Mouse (Mus musculus): ENCODE data around the gene Gria4. TPM values are rescaled to one million over a fixed set of nuclear protein-coding genes. Genes with fewer than 3 reads are reported as not detected.
"Not testable (repeated sequence)": the region's sequence is repeated elsewhere in the genome, so short reads cannot be mapped to it uniquely, and the experiment has no call there.

The Gria4 gene
- total RNA-seq (2021), result 10 to 100 TPM; 54.1 to 55.1 TPM

DNA sequence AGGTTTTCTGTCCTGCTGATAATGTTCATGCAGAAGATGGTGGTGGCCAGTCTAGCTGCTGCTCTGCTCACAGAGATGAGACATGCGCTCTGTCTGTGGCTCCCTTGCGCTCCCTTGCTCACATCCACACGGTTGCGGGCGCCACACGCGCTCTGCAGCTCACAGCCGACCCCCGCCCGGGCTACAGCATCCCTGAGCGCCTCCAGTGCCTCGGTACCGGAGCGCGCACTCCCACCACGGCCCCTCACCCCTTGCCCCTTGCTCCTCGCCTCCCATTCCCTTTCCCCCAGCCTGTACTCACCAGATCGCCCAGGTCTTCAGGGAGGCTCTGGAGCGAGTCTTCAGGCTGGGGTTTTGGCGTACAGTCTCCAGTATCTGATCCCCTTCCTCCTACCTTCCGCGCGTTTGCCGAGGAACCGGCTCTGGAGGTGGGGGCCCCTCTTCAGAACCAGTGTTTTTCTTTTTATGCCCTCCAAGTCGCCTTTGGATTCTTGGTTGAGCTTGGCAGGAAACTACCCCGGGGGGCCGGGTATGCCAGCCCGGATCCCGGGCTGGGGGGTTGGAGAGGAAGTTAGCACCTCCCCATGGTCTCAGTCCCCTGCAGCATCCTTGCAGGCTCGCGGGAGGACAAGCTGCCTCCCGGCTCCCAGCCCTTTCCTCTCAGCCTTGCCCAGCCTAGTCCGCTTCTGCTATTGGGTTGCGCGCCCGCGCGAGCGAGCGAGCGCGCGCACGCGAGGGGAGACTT lies at the start of gene Gria4:
TSS of gene Gria4 (minus strand) at position 691 of the 745 bp plus-strand sequence.
- peak; percentile 61 to 74 for DNase-seq (ENCODE audit: extremely low spot score in 1 of 2, low spot score in 1 of 2)

DNA sequence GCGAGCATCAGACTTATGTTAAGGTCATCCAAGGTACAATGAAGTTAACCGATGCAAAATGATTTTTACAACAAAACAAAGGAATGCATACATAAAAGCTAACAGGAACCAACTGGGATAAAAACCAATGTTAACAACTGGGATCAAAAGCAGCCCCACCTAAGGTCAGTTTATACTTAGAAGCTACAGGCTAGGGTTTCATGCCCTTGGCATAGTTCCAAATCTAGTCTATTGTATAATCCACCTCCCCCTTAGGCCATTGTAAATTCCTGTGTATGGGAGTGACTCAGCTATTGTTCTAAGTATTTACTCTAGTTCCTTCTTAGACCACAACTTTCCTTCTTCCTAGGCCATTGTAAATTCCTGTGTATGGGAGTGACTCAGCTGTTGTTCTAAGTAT lies 14.9 kb upstream of the Gria4 start:
- not testable (repeated sequence) for DNase-seq (ENCODE audit: extremely low spot score in 1 of 2, low spot score in 1 of 2)

DNA sequence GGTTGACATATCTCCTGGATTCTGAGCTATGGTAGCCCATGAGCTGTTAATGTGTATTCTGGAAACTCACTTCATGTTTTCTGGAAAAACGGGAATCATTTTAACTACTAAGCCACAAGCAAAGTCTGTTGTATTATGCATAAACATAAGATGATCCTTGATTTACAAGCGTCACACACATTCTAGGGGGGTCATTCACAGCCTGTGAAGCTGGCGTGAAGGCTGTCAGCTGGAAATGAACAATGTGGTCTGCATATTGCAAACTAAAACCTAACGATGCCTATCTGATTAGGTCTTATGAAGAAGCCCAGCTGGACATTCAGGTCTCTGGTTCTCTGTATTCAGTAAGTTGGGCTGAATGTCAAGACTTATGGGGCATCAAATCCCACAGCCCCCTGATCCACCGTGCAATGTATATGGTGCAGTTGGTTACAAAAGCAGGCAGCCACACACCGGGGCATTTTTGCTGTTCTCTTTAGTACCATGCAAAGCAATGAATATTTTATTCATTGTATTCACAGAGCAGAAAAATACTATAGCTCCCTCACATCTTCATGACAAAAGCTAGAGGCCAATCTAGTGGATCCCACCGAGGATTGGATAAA lies 7.2 kb upstream of the Gria4 start:
- DNase-seq (ENCODE audit: extremely low spot score in 1 of 2, low spot score in 1 of 2), result no peak

DNA sequence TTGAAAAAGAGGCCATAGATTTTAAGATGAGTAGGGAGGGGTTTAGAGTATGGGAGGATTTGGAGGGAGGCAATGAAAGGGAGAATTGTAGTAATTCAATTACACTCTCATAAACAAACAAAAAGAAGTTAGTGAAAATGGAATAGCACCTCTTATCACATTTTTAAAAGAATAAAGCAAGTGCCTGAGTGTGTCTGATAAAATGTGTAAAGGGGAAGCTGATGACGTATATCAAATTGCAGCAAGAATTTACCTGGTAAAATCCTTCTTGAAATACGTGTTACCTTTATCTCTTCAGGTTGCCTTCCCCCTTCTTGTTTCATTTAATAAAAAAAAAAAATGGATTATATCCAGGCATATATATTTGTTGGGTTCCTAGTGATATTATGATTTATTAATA lies 1.4 kb upstream of the Gria4 start:
- no peak for DNase-seq (ENCODE audit: extremely low spot score in 1 of 2, low spot score in 1 of 2)

DNA sequence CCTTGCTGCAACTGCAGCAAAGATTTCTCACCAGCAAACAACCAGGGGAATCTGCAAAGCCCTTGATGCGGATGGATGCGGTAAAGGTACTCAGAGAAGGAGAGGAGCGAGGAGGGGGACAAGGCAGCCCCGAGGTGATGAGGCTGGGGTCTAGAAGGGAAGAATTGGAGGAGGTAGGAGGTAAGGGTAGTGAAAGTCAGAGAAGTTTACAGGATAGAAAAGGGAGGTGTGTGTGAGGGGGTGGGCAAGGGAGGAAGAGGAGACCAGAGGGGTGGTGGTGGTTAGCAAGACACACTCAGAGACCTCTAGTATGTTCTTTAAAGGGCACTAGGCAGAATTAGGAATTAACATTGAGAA lies 233 bp upstream of the Gria4 start:
- no peak for DNase-seq (ENCODE audit: extremely low spot score in 1 of 2, low spot score in 1 of 2)

DNA sequence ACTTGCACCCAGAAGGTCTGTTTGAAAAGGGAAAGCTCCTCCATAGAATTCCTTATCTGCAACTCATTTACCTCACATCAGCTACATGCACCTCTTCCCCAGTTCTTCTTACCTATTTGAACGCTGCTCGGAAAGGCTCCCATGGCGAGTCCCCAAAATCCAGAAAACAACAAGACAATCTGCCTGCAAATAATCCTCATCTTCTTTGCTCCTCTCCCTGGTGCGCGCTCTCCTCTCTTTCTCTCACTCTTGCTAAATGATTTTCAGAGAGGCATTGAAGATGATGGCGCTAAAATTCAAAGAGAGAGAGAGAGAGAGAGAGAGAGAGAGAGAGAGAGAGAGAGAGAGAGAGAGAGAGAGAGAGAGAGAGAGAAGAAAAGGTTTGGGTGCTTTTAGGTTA lies 959 bp downstream of the Gria4 start:
- peak; percentile 9 to 23 for DNase-seq (ENCODE audit: extremely low spot score in 1 of 2, low spot score in 1 of 2)

DNA sequence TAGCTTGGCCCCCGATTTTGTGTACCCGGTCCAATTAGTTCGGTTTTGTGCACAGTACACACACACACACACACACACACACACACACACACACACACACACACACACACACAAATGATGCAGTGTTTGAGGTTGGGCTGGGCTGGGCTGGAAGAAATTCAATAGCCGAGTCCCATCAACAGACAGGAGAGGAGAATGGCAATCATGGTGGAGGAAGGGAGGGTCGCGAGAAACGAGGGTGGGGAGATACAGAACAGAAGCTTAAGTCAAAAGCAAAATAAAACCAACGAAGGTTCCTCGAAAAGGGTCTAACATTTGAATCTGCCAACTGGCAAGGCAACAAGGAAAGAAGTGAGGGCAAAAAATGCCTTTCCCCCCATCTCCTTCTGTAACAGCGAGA lies 1.6 kb downstream of the Gria4 start:
- DNase-seq (ENCODE audit: extremely low spot score in 1 of 2, low spot score in 1 of 2), result peak in 1 of 2 experiments; percentile 11

DNA sequence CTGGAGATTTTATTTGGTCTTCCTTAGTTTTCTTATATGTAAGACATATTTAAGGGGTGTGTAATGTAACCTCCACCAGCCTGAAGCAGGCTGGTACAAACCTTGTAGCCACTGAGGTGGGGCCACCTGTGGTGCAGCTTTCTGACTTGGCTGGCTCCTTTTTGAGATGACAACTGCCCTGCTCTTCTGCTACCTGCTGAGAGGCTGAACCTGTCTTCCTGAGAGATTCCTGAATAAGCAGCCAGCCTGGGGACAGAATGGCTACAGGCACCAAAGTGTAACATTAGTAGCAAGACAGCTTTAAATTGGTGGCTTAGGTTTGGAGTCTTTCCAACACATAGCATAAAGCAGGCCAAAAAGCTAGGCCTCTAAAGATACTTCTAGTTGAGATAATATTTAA lies 46.6 kb downstream of the Gria4 start:
- not testable (repeated sequence) for DNase-seq (ENCODE audit: extremely low spot score in 1 of 2, low spot score in 1 of 2)

DNA sequence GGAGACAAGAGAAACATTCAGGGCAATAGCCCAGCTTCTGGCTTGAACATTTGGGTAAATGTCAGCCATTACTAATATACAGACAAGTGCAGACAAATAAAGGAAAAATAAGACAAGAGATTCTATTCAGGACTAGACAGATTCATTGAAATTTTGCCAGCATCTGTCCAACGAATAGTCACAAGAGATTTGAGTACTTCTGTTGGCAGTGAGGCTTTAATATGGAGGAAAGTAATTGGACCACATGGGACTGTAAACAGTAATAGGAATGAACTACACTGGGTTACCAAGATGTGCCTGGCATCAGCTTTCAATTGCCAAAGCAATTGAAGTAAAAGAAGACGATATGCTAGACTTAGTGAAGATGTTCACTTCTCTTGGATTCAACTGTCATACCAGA lies 81.9 kb downstream of the Gria4 start:
- DNase-seq (ENCODE audit: extremely low spot score in 1 of 2, low spot score in 1 of 2), result no peak

DNA sequence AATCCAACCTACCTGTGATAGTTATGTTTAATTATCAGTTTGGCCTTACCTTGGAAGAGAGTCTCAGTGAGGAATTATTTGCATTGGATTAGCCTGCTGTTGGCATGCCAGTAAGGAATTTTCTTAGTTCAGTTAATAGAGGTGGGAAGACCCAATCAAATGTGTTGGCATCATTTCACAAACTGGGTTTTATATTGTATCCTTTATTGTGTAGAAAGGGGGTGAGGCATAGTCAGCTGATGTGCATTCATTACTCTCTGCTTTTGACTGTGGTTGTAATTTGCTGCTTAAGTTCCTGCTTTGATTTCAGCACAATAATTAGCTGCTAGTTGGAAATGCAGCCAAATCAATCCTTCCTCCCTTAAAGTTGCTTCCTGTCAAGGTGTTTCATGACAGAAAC lies 83.7 kb downstream of the Gria4 start:
- DNase-seq (ENCODE audit: extremely low spot score in 1 of 2, low spot score in 1 of 2), result no peak

DNA sequence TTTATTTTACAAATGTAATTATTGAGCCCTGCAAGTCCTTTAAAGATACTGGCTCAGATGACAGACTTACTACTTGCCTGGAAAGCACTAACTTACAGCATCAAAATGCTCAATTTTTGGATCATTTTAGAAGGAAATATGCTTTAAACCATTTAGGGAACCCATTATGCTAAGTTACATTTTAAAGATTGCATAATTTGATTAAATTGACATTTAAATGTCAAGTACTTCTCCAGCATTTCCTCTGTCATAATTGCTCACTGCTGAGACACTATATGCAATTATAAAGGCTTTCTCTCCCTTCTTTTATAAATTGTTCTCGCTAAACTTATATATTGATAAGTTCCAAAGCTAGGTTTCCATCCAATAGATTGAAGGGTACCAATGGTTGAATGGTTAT lies 108.9 kb downstream of the Gria4 start:
- no peak for DNase-seq (ENCODE audit: extremely low spot score in 1 of 2, low spot score in 1 of 2)

DNA sequence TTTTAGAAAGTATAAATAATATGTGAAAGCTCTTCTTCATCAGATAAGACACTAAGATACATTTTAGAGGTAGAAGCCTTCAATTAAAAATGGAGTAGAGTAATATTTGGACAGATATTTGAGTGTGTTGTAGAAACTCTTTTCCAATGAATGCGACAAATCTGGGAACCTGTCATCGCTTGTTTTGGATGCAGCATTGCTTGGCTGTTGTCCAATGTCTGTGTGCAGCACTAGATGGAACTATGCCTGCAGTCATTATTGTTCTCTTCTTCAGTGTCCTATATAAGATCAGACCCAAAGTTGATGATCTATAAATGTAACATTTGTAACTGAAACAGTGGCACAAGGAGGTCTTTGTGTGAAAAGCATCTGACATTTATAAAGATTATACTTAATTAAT lies 115.8 kb downstream of the Gria4 start:
- DNase-seq (ENCODE audit: extremely low spot score in 1 of 2, low spot score in 1 of 2), result no peak

DNA sequence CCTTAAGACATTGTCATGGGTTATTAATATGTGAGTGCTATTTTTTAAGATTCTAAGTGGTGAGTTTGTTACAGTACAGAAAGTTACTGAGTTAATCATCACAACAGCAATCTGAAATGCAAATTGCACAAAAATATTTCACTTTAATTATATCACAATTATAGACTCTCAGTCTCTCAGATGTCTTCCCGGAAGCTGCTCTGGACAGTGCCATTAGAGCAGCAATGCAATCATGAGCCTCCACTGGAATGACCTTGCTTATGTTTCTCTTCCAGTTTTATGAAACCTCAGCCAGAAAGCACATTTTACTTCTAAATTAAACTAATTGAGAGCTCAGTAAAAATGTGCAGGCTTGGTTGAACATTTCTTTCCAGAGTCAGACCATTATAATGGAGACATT lies 116.9 kb downstream of the Gria4 start:
- DNase-seq (ENCODE audit: extremely low spot score in 1 of 2, low spot score in 1 of 2), result no peak

DNA sequence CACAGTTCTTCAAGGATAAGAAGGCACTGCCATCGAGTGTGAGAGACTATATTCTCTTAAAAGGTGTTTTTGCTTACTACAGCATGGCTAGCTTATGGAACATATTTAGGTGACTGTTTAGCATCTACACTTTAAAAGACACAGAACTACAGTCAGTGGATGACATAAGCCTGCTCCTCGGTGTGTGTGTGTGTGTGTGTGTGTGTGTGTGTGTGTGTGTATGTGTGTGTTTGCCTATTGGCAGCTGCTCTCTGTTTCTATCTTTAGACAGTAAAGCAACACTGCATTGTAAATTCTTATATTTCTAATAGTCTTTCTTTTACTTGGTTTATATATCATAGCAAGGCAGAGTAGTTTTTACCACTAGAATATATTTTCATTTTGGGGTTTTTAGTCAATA lies 130.3 kb downstream of the Gria4 start:
- no peak for DNase-seq (ENCODE audit: extremely low spot score in 1 of 2, low spot score in 1 of 2)

DNA sequence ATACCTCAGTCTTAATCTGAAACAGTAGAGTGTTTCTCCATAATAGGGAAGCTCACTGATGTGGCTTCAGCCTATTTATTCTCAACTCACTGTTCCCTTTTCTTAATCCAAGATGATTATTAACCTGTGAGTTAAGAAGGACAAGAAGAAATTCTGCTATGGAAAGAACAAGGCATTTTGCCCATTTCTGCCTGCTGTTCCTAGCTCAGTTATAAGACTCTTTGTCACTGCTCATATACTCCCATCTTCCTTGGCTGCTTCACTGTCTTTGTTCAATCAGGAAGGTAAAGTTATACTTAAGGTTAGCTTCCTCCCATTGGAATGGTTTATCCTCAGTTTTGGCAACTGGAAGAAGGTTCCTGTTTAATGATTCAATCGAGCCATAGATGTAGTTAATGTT lies 133.6 kb downstream of the Gria4 start:
- DNase-seq (ENCODE audit: extremely low spot score in 1 of 2, low spot score in 1 of 2), result no peak

DNA sequence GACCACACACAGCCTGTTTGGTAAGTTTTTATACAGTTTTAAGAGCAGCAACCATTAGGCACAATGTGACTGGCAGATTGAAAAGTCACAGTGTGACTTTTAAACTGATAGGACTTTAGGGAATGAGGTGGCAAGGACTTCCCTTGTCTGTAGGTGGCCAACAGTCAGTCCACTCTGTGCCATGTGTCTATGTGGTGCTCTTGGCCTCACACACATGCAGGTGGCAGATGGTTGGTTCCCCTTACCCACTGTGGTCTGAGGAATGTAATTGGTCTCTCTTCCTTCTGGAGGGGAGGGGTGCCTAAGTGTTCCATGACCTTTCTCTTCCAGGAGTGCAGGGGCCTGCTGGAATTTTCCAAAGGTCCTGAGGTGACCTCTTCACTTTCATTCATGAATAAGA lies 137.1 kb downstream of the Gria4 start:
- no peak for DNase-seq (ENCODE audit: extremely low spot score in 1 of 2, low spot score in 1 of 2)

DNA sequence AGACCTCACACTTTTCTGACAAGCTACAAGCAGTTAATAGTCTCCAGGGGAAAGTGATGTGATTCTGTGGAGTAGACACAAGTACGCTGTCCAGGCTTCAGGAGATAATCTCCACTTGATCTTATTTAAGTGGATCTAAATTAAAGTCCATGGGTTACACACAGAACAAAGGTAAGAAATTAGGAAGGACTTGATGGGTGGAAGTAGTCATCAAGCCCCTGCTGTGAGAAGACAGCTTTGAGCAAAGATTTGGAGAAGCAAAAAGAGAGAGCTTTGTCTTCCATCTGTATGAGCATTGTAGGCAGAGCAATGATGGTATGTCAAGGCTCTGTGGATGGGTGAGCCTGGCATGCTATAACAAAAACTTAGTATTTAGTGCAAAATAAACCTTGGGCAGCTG lies 141.7 kb downstream of the Gria4 start:
- no peak for DNase-seq (ENCODE audit: extremely low spot score in 1 of 2, low spot score in 1 of 2)

DNA sequence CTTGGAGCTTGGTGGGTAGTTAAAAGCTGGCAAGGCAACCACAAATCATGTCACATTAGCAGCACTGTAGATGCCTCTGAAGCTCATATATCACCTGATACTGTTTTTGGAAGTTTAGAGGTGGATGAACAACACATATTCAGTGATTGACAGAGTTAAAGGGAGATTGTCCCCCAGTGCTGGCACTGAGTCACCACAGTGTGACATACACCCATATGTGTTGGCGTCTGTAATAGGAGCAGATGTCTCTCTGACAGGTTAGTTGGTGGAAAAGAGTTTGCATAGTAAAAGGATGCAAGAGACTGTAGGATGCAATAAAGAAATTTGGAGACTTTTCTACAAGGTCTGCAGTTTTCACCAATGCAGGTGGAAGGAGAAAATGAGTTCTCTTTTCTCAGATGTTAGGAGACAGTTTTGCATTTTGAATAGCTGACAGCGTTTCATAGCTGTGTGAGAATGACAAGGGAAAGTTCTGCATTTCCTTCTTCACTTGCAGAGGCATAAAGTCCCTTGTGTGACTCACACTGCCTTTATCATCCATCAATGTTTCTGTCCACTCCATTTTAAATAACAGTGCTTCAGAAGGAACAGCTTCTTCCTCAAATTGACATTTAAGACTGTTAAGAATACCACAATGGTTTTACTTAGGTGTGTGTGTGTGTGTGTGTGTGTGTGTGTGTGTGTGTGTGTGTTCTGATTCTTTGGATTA lies 156.7 kb downstream of the Gria4 start:
- DNase-seq (ENCODE audit: extremely low spot score in 1 of 2, low spot score in 1 of 2), result peak in 1 of 2 experiments; percentile 9

DNA sequence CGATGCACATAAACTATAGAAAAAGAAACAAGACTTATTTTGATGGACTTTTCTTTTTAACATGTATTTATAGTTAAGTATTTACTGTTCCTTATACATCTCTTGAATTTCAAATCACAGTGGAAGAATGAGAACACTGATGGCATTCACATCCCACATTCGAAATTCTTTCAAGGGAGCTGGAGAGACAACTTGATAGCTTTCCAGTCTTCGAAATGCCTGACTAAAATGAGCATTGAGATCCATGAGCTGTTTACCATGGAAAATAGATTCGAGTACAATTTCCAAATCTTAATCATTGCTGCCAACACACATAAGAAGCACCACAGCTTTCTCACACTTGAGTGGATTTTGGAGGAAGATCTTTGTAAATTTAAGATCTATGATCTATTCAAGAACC lies 164.1 kb downstream of the Gria4 start:
- DNase-seq (ENCODE audit: extremely low spot score in 1 of 2, low spot score in 1 of 2), result no peak

DNA sequence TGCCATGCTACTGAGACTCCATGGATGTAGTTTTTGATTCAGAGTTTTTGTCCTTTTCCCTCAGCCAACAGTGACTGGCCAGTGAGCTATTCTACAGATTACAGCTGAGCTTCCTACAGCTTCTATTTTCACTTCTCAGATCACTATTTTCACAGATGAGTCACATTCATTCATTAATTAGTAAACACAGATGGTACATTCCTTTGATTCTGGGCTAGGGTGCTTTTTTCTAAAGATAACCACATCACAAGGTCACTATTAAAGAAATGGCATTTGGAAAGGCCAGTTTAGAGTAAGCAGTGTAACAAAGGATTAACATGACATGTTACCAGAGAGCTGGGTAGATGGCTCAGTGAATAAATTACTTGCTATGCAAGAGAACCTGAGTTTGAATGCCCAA lies 180.7 kb downstream of the Gria4 start:
- no peak for DNase-seq (ENCODE audit: extremely low spot score in 1 of 2, low spot score in 1 of 2)

DNA sequence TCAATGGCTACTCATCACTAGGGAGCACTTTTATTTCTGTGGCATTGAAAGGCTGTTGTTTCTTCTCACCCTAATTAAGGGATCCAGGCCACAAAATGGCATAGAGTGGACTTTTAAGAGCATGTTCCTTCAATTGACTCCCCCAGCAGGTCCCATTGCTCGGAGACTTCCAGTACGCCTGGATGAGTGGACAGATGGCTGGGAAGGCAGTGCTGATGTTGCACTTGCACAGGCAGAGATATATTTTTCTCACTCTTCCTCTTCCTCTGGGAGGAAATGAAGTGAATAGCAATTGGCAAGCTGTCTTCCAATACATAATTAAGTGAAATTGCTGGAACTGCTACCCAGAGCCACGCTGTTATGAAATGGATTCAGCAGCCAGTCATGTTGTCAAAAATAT lies 190.7 kb downstream of the Gria4 start:
- no peak for DNase-seq (ENCODE audit: extremely low spot score in 1 of 2, low spot score in 1 of 2)

DNA sequence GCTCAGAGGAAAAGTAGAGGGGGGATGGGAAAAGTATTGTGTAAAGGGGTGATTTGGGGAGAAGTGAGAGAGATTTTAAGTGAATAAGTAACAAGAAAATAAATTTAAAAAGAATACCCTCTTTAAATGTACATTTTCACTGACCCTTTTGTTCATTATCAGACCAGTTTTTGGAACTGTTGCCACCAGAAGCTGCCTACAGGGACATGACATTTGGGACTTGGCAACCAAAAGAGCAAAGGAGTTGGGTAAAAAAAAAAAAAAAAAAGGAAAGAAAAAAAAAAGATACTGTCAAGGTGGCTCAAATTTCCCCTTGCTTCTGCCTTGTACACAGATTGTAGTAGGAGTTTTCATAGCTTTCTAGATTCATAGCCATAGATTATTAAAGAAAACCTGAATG lies 191.8 kb downstream of the Gria4 start:
- no peak for DNase-seq (ENCODE audit: extremely low spot score in 1 of 2, low spot score in 1 of 2)
